In the genomic region with DNA sequence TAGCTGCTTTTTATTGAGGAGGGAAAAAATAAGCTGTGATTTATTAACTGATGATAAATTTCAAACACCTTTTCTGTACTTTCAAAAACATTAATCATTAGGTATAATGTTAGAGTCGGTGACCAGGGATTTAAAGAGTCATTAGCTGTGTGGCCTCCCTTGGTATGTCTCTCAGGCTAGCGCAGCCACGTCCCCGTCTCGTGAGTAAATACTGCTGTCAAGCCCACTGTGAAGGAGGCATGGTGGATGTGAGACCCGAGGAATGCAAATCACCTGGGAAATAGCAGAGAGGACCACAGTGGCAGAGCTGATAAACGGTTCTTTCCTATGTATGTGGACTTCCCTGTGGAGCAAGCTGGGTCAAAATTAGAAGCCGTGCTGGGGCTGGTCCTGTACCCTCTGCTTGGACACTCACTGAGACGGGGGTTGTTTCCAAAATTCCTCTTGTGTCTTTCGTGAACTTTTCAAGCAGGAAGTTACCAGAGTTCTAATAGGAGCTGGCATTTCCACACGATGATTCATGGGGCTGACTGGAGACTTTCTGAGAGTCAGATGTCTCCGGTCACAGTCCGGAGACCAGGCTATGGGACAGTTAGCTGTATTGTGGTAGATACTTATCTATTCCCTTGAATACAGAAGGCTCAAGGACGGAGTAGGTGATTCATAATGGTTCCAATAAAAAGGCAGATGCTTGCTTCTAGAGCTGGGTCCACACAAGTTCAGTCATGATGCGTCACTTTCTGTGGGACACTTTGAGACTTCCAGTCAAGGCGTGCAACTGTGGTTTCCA, we compare ENCODE assay signal across 10 mouse cellular contexts.
DNase-seq lines count a peak whose midpoint lies in the region; ATAC-seq and TF ChIP-seq lines count a peak whose summit lies in the region.
"Had no signal": no experiment of that assay in that cellular context is flagged by ENCODE, and none has a peak within 500 bp of the region (broad histone marks: within the 10 kb centered on the region; RNA-seq: fewer than 3 reads in every experiment).

No protein-coding gene starts in this region.

- peak; percentile 53 for ATAC-seq in kidney, embryonic 14.5 days (ENCODE audit: low FRiP score, low TSS enrichment)
- peak; percentile 55 for ATAC-seq in G1E (ENCODE audit: extremely low read depth, insufficient number of reproducible peaks, low FRiP score, poor library complexity, severe bottlenecking)
- ATAC-seq in liver, embryonic 14.5 days (ENCODE audit: insufficient read depth), result no peak

- H3K27me3 ChIP-seq in kidney, embryonic 14.5 days (ENCODE audit: control insufficient read depth, insufficient read depth, low read length), result no peaks in the 10 kb centered on the region
- no peaks in the 10 kb centered on the region for H3K27me3 ChIP-seq in G1E (ENCODE audit: insufficient read depth, low read length)
- no peaks in the 10 kb centered on the region for H3K27me3 ChIP-seq in liver, embryonic 14.5 days (ENCODE audit: control insufficient read depth, insufficient read depth, low read length)

- no peak for TF ChIP-seq EP300 in liver, embryonic 14.5 days (IDR thresholded peaks at IDR 0.05; ENCODE audit: low read depth)

- no peaks in the 10 kb centered on the region for H3K36me3 ChIP-seq in kidney, embryonic 14.5 days (ENCODE audit: control insufficient read depth, insufficient read depth, low read length)
- H3K36me3 ChIP-seq in G1E (replicated peaks), result peaks cover 48% of the 10 kb centered on the region
- no peaks in the 10 kb centered on the region for H3K36me3 ChIP-seq in liver, embryonic 14.5 days (replicated peaks; ENCODE audit: control insufficient read depth, insufficient read depth, low read depth)

- 16% methylated on average over 16 of the region's 16 CpGs for WGBS in kidney, embryonic 14.5 days
- WGBS in liver, embryonic 14.5 days (ENCODE audit: insufficient replicate concordance), result 33% methylated on average over 16 of the region's 16 CpGs

- intact Hi-C loops in left cerebral cortex, postnatal 14 days (cut with DNase I), result no loop called here

- H3K4me3 ChIP-seq in kidney, embryonic 14.5 days (ENCODE audit: low read length), result no peak overlapping the region
- H3K4me3 ChIP-seq in G1E (ENCODE audit: low read depth, low read length), result no peak overlapping the region
- no peak overlapping the region for H3K4me3 ChIP-seq in liver, embryonic 14.5 days (ENCODE audit: insufficient read depth in 1 of 2, low read depth in 2 of 2, low read length in 2 of 2)

- no peak overlapping the region for H3K9ac ChIP-seq in kidney, embryonic 14.5 days (ENCODE audit: low read depth, low read length)
- peak overlapping the region; percentile 38 for H3K9ac ChIP-seq in liver, embryonic 14.5 days (replicated peaks)
- H3K9ac ChIP-seq: lung, embryonic 14.5 days had no signal

- TF ChIP-seq CTCF in G1E (IDR thresholded peaks at IDR 0.05; ENCODE audit: low read depth, low read length), result no peak
- no peak for TF ChIP-seq CTCF in liver, embryonic 14.5 days (IDR thresholded peaks at IDR 0.05; ENCODE audit: low read depth)

- no peaks in the 10 kb centered on the region for H3K9me3 ChIP-seq in kidney, embryonic 14.5 days (ENCODE audit: control insufficient read depth, low read length)
- no peaks in the 10 kb centered on the region for H3K9me3 ChIP-seq in G1E (replicated peaks)
- no peaks in the 10 kb centered on the region for H3K9me3 ChIP-seq in liver, embryonic 14.5 days (ENCODE audit: control insufficient read depth, low read length)

- peaks cover 31% of the 10 kb centered on the region for H3K4me1 ChIP-seq in kidney, embryonic 14.5 days (ENCODE audit: control insufficient read depth, insufficient read depth, low read length)
- peaks cover 60% of the 10 kb centered on the region for H3K4me1 ChIP-seq in G1E (ENCODE audit: insufficient read depth, low read depth, low read length)
- peaks cover 22 to 32% of the 10 kb centered on the region in 2 experiments for H3K4me1 ChIP-seq in liver, embryonic 14.5 days (replicated peaks; ENCODE audit: control insufficient read depth in 2 of 2, insufficient read depth in 2 of 2, low read length in 1 of 2)

- DNase-seq in kidney, adult 18-20 months, result no peak
- DNase-seq in G1E (ENCODE audit: low spot score), result no peak
- peak; percentile 73 to 74 for DNase-seq in adrenal gland, postnatal 36 days
- no peak for DNase-seq in liver, embryonic 14.5 days (ENCODE audit: low read depth in 3 of 3, low spot score in 3 of 3)
- no peak for DNase-seq in left cerebral cortex, postnatal 14 days (ENCODE audit: low spot score in 2 of 2)
- DNase-seq in layer of hippocampus, adult 18-20 months (ENCODE audit: low spot score in 2 of 2), result no peak
- DNase-seq: cerebellum, adult 11 months; thymus, postnatal 36 days had no signal

- peak overlapping the region; percentile 59; the same call in 1 of the 2 replicates for H3K27ac ChIP-seq in kidney, embryonic 14.5 days (ENCODE audit: low read depth, low read length)
- H3K27ac ChIP-seq in liver, embryonic 14.5 days, result no peak overlapping the region; the same call in 1 of the 2 replicates

- H3K4me2 ChIP-seq in kidney, embryonic 14.5 days (replicated peaks; ENCODE audit: low read depth, low read length), result peak overlapping the region; percentile 19; the same call in 1 of the 2 replicates
- peak overlapping the region; percentile 70 for H3K4me2 ChIP-seq in liver, embryonic 14.5 days (ENCODE audit: low read depth)
- H3K4me2 ChIP-seq: lung, embryonic 14.5 days had no signal

Comparison
In these comparisons a context has a peak if more than half of its experiments do, and no peak if none do; other contexts are left out.
1. DNase-seq: peak in adrenal gland, postnatal 36 days (2 of 2); none in kidney, adult 18-20 months (single experiment), G1E (single experiment), liver, embryonic 14.5 days (0 of 3), left cerebral cortex, postnatal 14 days (0 of 2) and layer of hippocampus, adult 18-20 months (0 of 2).